Mouse (Mus musculus): ENCODE measurements around the gene Elmo1. TPM values are rescaled to one million over a fixed set of nuclear protein-coding genes. Genes with fewer than 3 reads are reported as not detected.

Elmo1 gene
- polyA plus RNA-seq, 1 experiment from 2014 or later = 38.3 TPM

DNA sequence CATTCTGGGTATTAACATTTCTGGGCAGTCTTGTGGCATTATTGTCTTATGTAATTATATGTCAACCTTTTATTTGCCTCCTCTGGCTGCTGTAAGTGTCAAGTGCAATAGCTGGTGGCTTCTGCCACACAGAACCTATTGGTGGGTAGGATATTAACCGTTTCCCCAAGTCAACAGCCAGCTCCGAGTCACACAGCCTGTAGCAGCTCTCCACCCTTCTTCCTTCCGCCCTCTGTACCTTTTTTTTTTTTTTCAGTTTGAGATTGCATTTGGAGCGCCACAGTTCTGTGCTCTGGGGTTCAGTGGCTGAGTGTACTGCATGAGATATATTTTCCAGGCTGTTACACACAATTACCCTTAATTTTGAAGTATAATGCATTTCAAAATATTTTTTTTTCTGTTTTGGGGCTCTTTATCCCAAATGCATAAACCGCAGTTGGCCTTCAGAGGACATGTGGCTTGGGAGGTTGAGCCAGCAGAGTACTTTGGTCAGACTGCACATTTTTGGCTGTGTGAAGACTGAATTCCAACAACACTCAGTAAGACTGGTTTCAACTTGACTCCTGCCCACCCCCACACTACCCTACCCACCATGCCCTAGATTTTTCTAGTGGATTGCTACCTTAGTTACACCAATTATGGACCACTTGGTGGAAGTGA is 7.7 kb downstream of the Elmo1 start:
- H3K9me3 ChIP-seq = no peaks in the 10 kb centered on the region
- H3K27ac ChIP-seq = no peak overlapping the region
- H3K4me2 ChIP-seq = no peak overlapping the region
- H3K27me3 ChIP-seq (replicated peaks) = 0 out of 2 replicates have a peak, but pooled peaks cover 4% of the 10 kb centered on the region
- H3K9ac ChIP-seq = no peak overlapping the region
- no peak overlapping the region for H3K4me3 ChIP-seq
- H3K36me3 ChIP-seq (replicated peaks) = no peaks in the 10 kb centered on the region
- no peaks in the 10 kb centered on the region for H3K4me1 ChIP-seq
- ATAC-seq (replicated peaks) = no peak
- WGBS = 61% methylated on average over 5 of the region's 5 CpGs

DNA sequence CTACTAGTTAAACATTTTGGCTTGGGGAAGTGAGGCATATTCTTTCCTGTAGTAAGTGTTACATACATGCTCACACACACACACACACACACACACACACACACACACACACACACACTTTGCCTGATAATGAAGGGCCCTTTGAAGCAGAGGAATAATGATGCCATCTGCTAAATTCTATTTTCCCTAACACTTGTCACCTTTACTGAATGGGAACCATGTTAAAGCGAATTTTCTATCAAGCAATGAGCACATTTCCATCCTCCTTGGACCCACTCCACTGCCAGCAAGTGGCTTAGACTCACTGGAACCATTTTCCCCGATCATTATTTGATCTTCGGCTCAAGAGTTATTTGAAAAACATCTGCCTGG is 8.2 kb downstream of the Elmo1 start:
- no peaks in the 10 kb centered on the region for H3K36me3 ChIP-seq (replicated peaks)
- H3K27ac ChIP-seq = no peak overlapping the region
- ATAC-seq (replicated peaks) = no peak
- no peak overlapping the region for H3K4me3 ChIP-seq
- no peak overlapping the region for H3K4me2 ChIP-seq
- 0 out of 2 replicates have a peak, but pooled peaks cover 4% of the 10 kb centered on the region for H3K27me3 ChIP-seq (replicated peaks)
- no peaks in the 10 kb centered on the region for H3K4me1 ChIP-seq
- no peaks in the 10 kb centered on the region for H3K9me3 ChIP-seq
- H3K9ac ChIP-seq = no peak overlapping the region
- 67% methylated on average over 3 of the region's 3 CpGs for WGBS

DNA sequence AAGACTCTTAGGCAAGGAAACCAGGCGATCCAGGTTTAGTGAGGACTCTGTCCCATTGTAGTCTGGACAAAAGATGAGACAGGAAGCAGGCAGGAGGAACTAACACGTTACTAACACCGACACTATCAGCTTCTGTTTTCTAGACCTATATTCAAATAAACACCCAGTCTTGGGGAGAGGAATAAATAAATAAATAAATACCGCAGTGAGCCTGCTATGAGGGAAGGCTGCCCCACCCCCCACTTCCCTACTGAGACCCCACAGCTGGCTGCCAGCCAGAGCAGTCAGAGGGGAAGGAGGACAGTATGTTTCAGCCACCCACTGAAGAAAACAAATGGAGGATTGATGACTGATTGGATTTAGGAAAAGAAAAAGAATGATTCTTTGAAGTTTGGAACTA is 9.2 kb downstream of the Elmo1 start:
- no peaks in the 10 kb centered on the region for H3K9me3 ChIP-seq
- no peaks in the 10 kb centered on the region for H3K36me3 ChIP-seq (replicated peaks)
- no peaks in the 10 kb centered on the region for H3K27me3 ChIP-seq (replicated peaks)
- H3K4me3 ChIP-seq = no peak overlapping the region
- H3K4me1 ChIP-seq = no peaks in the 10 kb centered on the region
- WGBS = 8% methylated on average over 4 of the region's 4 CpGs
- no peak overlapping the region for H3K9ac ChIP-seq
- H3K4me2 ChIP-seq = no peak overlapping the region
- no peak overlapping the region for H3K27ac ChIP-seq
- ATAC-seq (replicated peaks) = no peak; the same call in 1 of the 2 replicates

DNA sequence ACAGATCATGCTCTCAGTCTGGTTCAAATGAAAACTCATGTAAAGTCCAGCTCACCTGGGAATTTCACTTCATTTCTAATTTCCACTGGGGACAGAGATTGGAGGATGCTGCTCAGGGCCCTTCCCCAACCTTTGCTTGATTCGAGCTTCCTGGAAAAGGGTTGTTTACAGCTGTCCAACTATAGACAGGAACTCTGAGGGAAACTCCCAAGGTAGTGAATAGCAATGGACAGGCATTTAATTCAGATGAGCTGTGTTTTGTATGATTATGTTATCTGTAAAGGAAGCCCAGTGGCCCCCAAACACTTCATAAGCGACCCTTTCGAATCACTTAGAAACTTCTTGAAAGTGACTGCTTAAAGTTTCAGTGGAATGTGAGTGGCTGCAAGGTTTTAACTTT is 10.0 kb downstream of the Elmo1 start:
- Histone ChIP-seq H3K9me3 (no peaks in the 10 kb centered on the region), H3K36me3 (replicated peaks) (no peaks in the 10 kb centered on the region), H3K4me1 (no peaks in the 10 kb centered on the region), H3K27ac (no peak overlapping the region), H3K27me3 (replicated peaks) (no peaks in the 10 kb centered on the region), H3K9ac (no peak overlapping the region), H3K4me3 (no peak overlapping the region), H3K4me2 (no peak overlapping the region)
- 79% methylated on average over 3 of the region's 3 CpGs for WGBS
- no peak for ATAC-seq (replicated peaks)

DNA sequence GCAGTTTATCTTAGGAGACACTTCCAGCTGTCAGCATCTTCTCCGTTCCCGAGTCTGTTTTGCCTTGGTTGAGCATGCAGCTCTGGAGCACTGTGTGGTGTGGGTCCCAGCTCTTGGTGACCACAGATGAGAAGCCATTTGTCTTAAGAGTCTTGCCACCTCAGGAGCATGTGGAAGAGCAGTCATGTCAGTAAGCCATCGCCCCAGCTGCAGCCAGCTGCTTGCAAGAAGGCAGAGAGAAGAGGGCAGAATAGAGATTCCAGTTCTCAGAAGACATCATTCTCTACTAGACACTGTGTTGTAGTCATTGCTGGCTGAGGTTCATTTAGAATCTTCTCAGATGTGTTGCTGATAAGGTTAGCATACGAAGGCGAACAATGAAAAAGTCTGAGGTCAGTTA is 11.3 kb downstream of the Elmo1 start:
- H3K4me2 ChIP-seq = no peak overlapping the region
- H3K4me3 ChIP-seq = no peak overlapping the region
- H3K27me3 ChIP-seq (replicated peaks) = no peaks in the 10 kb centered on the region
- no peak overlapping the region for H3K9ac ChIP-seq
- H3K9me3 ChIP-seq = no peaks in the 10 kb centered on the region
- no peak for ATAC-seq (replicated peaks)
- H3K36me3 ChIP-seq (replicated peaks) = no peaks in the 10 kb centered on the region
- no peak overlapping the region for H3K27ac ChIP-seq
- WGBS = 89% methylated on average over 5 of the region's 5 CpGs
- H3K4me1 ChIP-seq = no peaks in the 10 kb centered on the region

DNA sequence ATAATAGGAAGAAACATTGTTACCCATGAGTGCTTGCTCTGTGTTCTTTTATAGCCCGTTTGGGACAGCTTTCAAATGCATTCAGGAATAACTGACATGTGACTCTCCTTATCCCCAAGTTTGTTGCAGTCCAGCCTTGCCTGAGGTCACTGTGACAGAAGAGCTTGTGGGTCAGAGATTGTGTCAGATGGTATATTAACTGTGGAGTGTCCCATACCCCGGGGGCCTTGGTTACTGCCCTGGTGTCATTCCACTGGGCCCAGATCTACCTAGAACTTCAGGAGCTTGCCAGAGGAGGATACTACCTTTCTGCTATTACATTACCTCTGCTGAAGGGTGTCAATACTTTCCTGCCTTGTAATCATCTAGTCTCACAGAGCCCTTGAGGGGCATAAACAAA is 14.4 kb downstream of the Elmo1 start:
- 77% methylated on average over 2 of the region's 2 CpGs for WGBS
- H3K4me3 ChIP-seq = no peak overlapping the region
- ATAC-seq (replicated peaks) = no peak
- no peak overlapping the region for H3K9ac ChIP-seq
- H3K36me3 ChIP-seq (replicated peaks) = no peaks in the 10 kb centered on the region
- H3K27ac ChIP-seq = no peak overlapping the region
- no peak overlapping the region for H3K4me2 ChIP-seq
- peaks cover 6% of the 10 kb centered on the region for H3K4me1 ChIP-seq
- H3K27me3 ChIP-seq (replicated peaks) = no peaks in the 10 kb centered on the region
- no peaks in the 10 kb centered on the region for H3K9me3 ChIP-seq

DNA sequence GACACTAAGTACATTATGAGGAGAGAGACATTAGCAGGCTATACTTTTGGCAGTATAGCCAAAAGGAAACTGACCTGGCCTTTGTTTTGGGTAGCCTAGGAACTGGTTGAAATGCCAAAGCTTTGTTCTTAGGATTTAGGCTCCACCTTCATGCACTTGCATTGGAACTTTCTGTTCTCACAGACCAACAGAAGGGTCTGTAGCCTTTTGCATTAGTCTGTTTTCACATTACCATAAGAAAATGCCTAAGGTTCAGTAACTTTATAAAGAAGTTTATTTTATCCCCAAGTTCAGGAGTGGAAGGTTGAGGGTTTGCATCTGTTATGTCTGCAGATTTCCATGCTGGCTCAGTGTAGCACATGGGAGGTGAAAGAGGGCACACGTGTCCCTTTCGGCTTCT is 15.6 kb downstream of the Elmo1 start:
- Histone ChIP-seq H3K9me3 (no peaks in the 10 kb centered on the region), H3K4me1 (peaks cover 9% of the 10 kb centered on the region), H3K4me3 (no peak overlapping the region), H3K27ac (no peak overlapping the region), H3K27me3 (replicated peaks) (no peaks in the 10 kb centered on the region), H3K36me3 (replicated peaks) (no peaks in the 10 kb centered on the region), H3K9ac (no peak overlapping the region), H3K4me2 (no peak overlapping the region)
- ATAC-seq (replicated peaks) = no peak
- 95% methylated on average over 2 of the region's 2 CpGs for WGBS

DNA sequence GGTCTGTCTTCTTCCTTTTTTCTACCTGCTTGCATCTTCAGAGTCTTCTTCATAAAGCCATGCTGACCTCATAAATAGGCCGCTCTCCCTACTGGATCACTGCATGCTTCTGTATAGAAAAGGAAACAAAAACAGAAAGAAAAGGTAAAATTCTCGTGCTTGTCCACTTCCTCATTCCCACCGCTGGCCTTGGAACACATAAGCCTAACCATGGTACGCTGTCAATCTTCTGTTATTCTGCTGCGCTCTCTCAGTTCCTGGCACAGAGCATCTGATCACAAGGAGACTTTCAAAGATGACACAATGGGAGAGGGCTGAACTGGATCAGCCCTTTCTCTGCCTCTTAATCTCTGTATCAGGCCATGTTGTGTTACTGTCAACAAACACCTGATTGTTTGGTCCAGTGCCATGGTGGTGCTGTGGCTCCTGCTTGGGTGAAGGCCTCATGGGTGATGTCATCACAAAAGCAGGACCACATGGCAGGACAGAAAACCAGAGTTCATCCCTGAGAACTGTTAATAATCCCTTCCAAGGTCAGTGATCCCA is 17.6 kb downstream of the Elmo1 start:
- ATAC-seq (replicated peaks) = no peak
- Histone ChIP-seq H3K27me3 (replicated peaks) (no peaks in the 10 kb centered on the region), H3K27ac (no peak overlapping the region), H3K9me3 (no peaks in the 10 kb centered on the region), H3K9ac (no peak overlapping the region), H3K4me2 (no peak overlapping the region), H3K4me3 (no peak overlapping the region), H3K36me3 (replicated peaks) (no peaks in the 10 kb centered on the region), H3K4me1 (peaks cover 9% of the 10 kb centered on the region)
- WGBS = 91% methylated on average over 5 of the region's 5 CpGs

DNA sequence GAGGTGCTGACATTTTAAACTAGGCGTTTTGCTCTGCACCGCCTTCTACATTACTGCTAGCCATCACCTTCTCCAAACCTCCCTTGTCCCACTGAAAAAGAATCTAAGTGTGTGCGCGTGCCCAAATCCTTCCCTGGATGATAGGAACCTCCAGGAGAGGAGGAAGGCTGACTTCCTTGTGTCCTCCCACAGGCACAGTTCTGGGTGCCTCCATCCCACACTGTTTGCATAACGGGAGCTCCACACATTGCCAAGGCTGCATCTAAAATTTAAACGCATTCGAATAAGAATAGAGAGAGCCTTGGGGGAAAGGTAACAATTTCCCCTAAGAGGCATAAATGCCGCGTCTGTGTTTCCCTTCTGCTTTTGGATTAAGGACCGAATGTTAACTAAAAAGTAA is 18.6 kb downstream of the Elmo1 start:
- H3K9me3 ChIP-seq = no peaks in the 10 kb centered on the region
- ATAC-seq (replicated peaks) = no peak
- H3K4me3 ChIP-seq = no peak overlapping the region
- peaks cover 9% of the 10 kb centered on the region for H3K4me1 ChIP-seq
- WGBS = 44% methylated on average over 10 of the region's 10 CpGs
- no peaks in the 10 kb centered on the region for H3K27me3 ChIP-seq (replicated peaks)
- no peak overlapping the region for H3K9ac ChIP-seq
- no peak overlapping the region for H3K4me2 ChIP-seq
- H3K36me3 ChIP-seq (replicated peaks) = no peaks in the 10 kb centered on the region
- H3K27ac ChIP-seq = no peak overlapping the region

DNA sequence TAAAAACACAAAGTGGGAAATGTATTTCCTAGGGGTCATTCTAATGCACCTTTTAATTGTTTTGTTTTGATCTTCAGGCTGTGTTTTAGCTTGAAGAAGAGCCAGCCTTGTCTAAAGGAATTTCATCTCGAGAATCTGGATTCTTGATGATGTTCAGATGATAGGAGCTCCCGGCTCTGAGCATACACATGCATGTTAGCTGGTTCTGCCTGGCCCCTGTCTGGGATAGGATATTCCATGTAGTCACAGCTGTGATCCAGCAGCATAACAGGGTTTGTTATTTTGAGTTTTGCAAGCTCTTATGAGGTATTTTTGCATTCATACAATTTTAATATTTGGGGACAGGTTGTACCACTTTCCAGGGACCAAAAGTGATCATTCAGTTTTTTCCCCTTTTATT is 19.1 kb downstream of the Elmo1 start:
- 40% methylated on average over 2 of the region's 2 CpGs for WGBS
- Histone ChIP-seq H3K4me2 (no peak overlapping the region), H3K27me3 (replicated peaks) (no peaks in the 10 kb centered on the region), H3K36me3 (replicated peaks) (no peaks in the 10 kb centered on the region), H3K9me3 (no peaks in the 10 kb centered on the region), H3K4me1 (peaks cover 9% of the 10 kb centered on the region), H3K4me3 (no peak overlapping the region), H3K27ac (no peak overlapping the region), H3K9ac (no peak overlapping the region)
- peak; percentile 70 for ATAC-seq (replicated peaks)

DNA sequence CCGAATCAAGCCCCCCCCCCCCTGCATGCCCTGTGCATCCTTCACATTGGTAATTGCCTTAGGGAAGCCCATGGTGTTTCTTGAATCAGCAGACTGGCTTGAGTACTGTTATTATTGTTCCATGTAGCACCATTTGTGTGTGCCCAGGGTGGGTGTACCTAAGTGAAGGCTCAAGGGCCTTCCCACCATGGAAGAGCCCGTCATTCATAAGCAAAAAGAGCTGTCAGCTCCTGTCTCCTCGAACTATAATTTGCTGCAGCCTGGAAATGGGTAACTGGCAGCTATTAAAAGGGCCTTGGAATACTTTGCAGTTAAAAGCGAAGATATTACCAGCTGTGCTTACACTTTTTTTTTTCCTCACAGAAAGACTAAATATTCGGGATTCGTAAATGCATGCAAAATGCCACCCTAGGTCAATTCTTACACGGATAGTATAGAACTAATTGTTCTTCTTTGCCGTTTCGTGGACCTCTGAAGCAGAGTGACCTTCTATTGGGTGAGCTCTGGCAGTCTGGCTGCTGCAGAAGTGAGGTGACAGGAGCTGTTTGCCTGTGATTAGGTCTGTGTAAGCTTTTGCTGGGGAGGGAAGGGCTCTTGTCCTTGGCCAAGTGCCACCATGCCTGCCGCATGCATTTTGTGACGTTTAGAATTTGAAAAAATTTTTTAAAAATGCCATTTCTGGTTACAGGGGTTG is 19.7 kb downstream of the Elmo1 start:
- no peak overlapping the region for H3K27ac ChIP-seq
- no peaks in the 10 kb centered on the region for H3K9me3 ChIP-seq
- H3K4me3 ChIP-seq = no peak overlapping the region
- H3K27me3 ChIP-seq (replicated peaks) = no peaks in the 10 kb centered on the region
- peaks cover 9% of the 10 kb centered on the region for H3K4me1 ChIP-seq
- H3K36me3 ChIP-seq (replicated peaks) = no peaks in the 10 kb centered on the region
- WGBS = 59% methylated on average over 11 of the region's 11 CpGs
- H3K9ac ChIP-seq = no peak overlapping the region
- ATAC-seq (replicated peaks) = peak; percentile 71
- H3K4me2 ChIP-seq = no peak overlapping the region

DNA sequence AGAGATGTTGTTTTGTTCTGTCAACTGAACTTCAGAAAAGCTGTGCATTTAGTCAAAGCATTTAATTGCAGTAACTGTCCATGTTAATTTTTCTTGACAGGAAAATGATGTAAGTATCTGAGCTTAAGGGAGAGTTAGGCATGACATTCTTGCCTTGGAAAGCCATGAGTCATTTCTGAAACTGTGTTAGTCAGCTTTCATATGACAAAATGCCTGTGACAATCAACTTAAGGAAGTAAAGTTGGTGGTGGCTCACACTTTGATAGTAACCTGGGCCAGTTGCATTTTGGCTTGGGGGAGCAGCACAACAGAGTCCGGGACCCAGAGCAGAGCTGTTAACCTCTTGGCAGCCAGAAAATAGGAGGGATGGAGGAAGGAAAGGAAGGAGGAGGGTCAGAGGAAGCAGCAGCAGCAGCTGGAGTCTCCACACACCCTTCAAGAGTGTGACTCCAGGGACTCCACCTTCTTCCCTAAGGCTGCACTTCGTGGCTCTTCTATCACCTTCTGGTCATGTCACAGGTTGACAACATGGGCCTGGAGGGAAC is 20.9 kb downstream of the Elmo1 start:
- Histone ChIP-seq H3K36me3 (replicated peaks) (no peaks in the 10 kb centered on the region), H3K4me2 (no peak overlapping the region), H3K9me3 (no peaks in the 10 kb centered on the region), H3K4me1 (peaks cover 15% of the 10 kb centered on the region), H3K27ac (no peak overlapping the region), H3K9ac (no peak overlapping the region), H3K4me3 (no peak overlapping the region), H3K27me3 (replicated peaks) (no peaks in the 10 kb centered on the region)
- ATAC-seq (replicated peaks) = no peak
- WGBS = 65% methylated on average over 2 of the region's 2 CpGs
